Mouse (Mus musculus) midbrain, embryonic 10.5 days (tissue): Measurements from ENCODE around the gene Mboat7. TPM values are rescaled to one million over a fixed set of nuclear protein-coding genes. Genes with fewer than 3 reads are reported as not detected.
"Not testable (repeated sequence)": the region's sequence is repeated elsewhere in the genome, so short reads cannot be mapped to it uniquely, and the experiment has no call there.

Experiments used
- DNase-seq: peaks from one replicate; pipeline ENCODE4 v3.0.0-alpha.2; 2017; ENCODE audit warnings: low spot score
- H3K27ac ChIP-seq: fragments of 300-500 bp; sonication (generic); replicated peaks from 2 replicates; pipeline ENCODE4 v1.5.1; 2016; ENCODE audit warnings: mild to moderate bottlenecking
- H3K27me3 ChIP-seq: fragments of 300-500 bp; sonication (generic); 2 replicates; pipeline ENCODE4 v1.6.1; 2016; ENCODE audit warnings: low read depth, mild to moderate bottlenecking; ENCODE audit not compliant: poor library complexity, severe bottlenecking
- H3K36me3 ChIP-seq: fragments of 300-500 bp; sonication (generic); 2 replicates; pipeline ENCODE4 v1.6.1; 2016; ENCODE audit warnings: mild to moderate bottlenecking, moderate library complexity
- H3K4me1 ChIP-seq: fragments of 300-500 bp; sonication (generic); 2 replicates; pipeline ENCODE4 v1.6.1; 2016
- H3K4me3 ChIP-seq: fragments of 300-500 bp; sonication (generic); 2 replicates; pipeline ENCODE4 v1.5.1; 2016; ENCODE audit warnings: mild to moderate bottlenecking, moderate library complexity
- H3K9me3 ChIP-seq: fragments of 300-500 bp; sonication (generic); replicated peaks from 2 replicates; pipeline ENCODE4 v1.6.1; 2016; ENCODE audit warnings: mild to moderate bottlenecking
- WGBS: fragments of 180-500 bp; shearing (Covaris S2); methylation state at CpG from one replicate; pipeline ENCODE4 v1.1.7; 2016; 5-methylcytosine and 5-hydroxymethylcytosine counted together
- polyA plus RNA-seq: library from polyadenylated mRNA; unstranded; fragments of >200 nt; fragmentation: Nextera tagmentation; extraction: Ambion mirVana; gene quantifications from 2 replicates; pipeline ENCODE4 v1.2.1, GENCODE M21; 2016

The Mboat7 gene
- polyA plus RNA-seq, 1 experiment from 2014 or later, result 30.6 TPM

DNA sequence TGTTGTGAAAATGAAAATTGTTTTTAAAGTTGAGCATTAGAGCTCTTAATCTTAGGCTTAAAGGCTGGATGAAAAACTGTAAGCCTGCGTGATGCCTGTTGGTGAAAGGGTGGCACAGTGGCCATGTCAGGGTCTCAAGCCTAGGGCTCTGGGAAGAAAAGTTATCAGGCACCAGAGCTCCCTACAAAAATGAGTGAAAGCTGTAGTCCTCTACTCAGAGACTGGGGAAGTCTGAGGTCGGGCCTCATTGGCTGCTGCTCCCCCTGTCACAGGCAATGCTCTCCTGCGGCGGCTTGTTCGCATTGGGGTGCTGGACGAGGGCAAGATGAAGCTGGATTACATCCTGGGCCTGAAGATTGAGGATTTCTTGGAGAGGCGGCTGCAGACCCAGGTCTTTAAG lies 12.1 kb upstream of the Mboat7 start:
- Histone ChIP-seq H3K4me3 (peak overlapping the region; percentile 88), H3K4me1 (peaks cover 28% of the 10 kb centered on the region), H3K27ac (peak overlapping the region; percentile 96), H3K36me3 (peaks cover 55% of the 10 kb centered on the region)
- not testable (repeated sequence) for H3K27me3 ChIP-seq, DNase-seq, H3K9me3 ChIP-seq
- WGBS, result 7% methylated on average over 7 of the region's 7 CpGs

DNA sequence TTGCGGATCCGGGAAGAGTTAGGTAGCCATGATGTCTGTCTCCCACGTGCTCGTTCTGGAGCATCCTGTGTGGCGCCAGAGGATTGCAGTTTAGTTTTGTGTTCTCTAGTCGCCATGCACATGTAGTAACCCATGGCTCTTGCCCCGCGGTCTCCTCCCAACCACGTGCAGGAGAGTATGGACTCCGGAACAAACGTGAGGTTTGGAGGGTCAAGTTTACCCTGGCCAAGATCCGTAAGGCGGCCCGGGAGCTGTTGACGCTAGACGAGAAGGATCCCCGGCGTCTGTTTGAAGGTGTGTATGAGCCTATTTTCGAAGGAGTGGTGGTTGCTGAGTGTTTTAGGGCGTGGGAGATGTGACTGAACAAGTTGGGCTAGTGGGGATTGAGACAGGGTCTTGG lies 11.2 kb upstream of the Mboat7 start:
- peak overlapping the region; percentile 96 for H3K27ac ChIP-seq
- H3K4me3 ChIP-seq, result peak overlapping the region; percentile 88
- DNase-seq, result no peak
- H3K27me3 ChIP-seq, result no peaks in the 10 kb centered on the region
- peaks cover 64% of the 10 kb centered on the region for H3K36me3 ChIP-seq
- WGBS, result under 1% methylated on average over 20 of the region's 20 CpGs
- H3K4me1 ChIP-seq, result peaks cover 28% of the 10 kb centered on the region
- no peaks in the 10 kb centered on the region for H3K9me3 ChIP-seq

DNA sequence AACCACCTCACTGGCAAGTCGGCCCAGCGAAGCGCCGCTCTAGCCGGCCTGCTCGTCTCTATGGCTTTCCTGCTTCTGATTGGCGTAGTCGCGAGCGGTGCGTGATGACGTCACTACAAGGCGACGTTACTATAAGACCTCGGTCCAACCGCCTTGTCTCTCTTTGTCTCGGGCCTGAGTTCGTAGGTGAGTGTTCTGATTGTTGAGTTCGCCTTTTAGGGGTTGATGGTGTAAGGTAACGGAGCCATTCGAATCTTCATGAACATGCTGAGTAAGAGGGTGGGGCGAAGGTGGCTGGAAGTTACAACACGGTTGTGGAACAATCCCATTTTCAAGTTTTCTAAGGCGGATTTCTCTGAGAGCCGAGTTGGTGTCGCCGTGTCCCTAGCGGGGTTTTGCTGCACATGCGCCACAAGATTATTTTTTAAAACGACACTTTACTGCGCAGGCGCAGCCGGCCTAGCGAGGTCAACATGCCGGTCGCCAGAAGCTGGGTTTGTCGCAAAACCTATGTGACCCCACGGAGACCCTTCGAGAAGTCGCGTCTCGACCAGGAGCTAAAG lies 10.6 kb upstream of the Mboat7 start, which contains the start of gene Rps9:
TSS of gene Rps9 (plus strand) at position 115 of the 563 bp plus-strand sequence.
- peak within 1 kb of the TSS; percentile 96 for H3K27ac ChIP-seq
- peak; percentile 95 for DNase-seq
- H3K36me3 ChIP-seq, result peaks cover 70% of the 10 kb centered on the region
- H3K4me3 ChIP-seq, result peak within 1 kb of the TSS; percentile 88
- no peaks in the 10 kb centered on the region for H3K9me3 ChIP-seq
- no peaks in the 10 kb centered on the region for H3K27me3 ChIP-seq
- WGBS, result 1% methylated on average over 42 of the region's 42 CpGs
- H3K4me1 ChIP-seq, result peaks cover 28% of the 10 kb centered on the region

DNA sequence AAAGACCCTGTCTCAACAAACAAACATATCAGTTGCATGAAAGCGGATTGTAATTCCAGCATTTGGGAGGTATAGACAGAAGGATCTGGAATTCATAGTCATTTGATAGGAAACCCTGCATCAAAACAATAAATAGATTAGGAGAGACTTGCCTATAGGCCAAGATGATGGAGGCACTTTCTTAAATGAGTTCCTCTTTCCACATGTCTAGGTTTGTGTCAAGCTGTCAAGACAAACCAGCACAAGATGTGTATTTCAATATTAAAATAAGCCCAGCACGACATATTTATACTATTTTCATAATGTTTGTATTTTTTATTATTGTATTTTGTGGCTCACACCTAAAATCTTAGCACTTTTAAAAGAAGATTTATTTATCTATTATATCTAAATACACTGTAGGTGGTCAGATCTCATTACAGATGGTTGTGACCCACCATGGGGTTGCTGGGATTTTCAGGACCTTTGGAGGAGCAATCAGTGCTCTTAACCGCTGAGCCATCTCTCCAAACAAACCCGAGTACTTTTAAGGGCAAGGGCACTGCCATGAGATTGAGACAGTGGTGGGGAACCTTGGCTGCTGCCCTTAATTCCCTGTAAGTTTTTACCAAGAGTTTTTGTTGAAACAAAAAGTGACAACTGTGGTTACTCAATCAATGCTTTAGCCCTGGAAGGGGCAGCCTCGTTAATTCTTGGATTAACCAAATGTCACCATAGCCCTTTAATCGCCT lies 10.0 kb upstream of the Mboat7 start:
- WGBS, result 22% methylated on average over 6 of the region's 6 CpGs
- H3K36me3 ChIP-seq, result peaks cover 74% of the 10 kb centered on the region

DNA sequence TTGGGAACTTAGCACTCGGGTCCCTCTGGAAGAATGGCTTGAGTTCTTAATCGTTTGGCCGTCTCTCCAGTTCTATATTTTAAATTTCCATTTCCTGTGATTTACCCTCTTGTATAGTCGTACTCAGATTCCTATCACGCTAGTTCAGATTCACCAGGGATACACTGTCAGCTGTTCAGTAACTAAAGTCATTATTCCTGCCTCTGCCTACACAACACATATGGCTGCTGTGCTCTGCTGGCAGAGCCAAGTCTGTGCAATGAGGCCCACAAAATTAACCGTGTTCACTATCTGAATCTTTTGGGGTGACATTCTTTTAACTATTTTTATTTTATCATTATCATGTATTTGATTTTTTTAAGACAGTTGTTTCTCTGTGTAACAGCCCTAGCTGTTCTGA lies 5.1 kb upstream of the Mboat7 start:
- no peak for DNase-seq
- no peaks in the 10 kb centered on the region for H3K9me3 ChIP-seq
- no peaks in the 10 kb centered on the region for H3K27me3 ChIP-seq
- H3K4me1 ChIP-seq, result peaks cover 19% of the 10 kb centered on the region
- no peak overlapping the region for H3K27ac ChIP-seq
- H3K4me3 ChIP-seq, result no peak overlapping the region
- WGBS, result 94% methylated on average over 6 of the region's 6 CpGs
- H3K36me3 ChIP-seq, result peaks cover 62% of the 10 kb centered on the region

More for the DNA sequence above, 10.0 kb upstream of the Mboat7 start:
- Histone ChIP-seq H3K27me3 (no peaks in the 10 kb centered on the region), H3K9me3 (no peaks in the 10 kb centered on the region), H3K4me3 (peak overlapping the region; percentile 88), H3K4me1 (peaks cover 28% of the 10 kb centered on the region), H3K27ac (peak overlapping the region; percentile 96)
- no peak for DNase-seq

DNA sequence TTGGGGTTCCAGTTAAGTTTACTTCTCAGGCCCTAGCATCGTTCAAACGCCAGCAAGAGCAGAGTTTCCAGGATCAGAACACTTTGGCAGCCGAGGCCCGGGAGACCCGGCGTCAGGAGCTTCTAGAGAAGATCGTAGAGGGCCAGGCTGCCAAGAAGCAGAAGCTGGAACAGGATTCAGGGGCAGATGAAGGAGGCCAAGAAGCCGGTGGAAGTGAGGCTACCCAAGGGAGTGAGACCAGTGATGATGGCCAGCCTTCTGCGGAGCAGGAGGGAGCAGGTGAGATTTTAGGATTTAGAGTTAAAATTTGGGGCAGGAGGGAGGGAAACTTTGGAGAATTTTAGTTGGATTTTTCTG lies 1.6 kb upstream of the Mboat7 start:
- not testable (repeated sequence) for H3K9me3 ChIP-seq, H3K27me3 ChIP-seq, DNase-seq
- Histone ChIP-seq H3K4me1 (peaks cover 25% of the 10 kb centered on the region), H3K27ac (peak overlapping the region; percentile 92), H3K36me3 (peaks cover 54% of the 10 kb centered on the region), H3K4me3 (peak overlapping the region; percentile 83)
- 15% methylated on average over 9 of the region's 9 CpGs for WGBS

DNA sequence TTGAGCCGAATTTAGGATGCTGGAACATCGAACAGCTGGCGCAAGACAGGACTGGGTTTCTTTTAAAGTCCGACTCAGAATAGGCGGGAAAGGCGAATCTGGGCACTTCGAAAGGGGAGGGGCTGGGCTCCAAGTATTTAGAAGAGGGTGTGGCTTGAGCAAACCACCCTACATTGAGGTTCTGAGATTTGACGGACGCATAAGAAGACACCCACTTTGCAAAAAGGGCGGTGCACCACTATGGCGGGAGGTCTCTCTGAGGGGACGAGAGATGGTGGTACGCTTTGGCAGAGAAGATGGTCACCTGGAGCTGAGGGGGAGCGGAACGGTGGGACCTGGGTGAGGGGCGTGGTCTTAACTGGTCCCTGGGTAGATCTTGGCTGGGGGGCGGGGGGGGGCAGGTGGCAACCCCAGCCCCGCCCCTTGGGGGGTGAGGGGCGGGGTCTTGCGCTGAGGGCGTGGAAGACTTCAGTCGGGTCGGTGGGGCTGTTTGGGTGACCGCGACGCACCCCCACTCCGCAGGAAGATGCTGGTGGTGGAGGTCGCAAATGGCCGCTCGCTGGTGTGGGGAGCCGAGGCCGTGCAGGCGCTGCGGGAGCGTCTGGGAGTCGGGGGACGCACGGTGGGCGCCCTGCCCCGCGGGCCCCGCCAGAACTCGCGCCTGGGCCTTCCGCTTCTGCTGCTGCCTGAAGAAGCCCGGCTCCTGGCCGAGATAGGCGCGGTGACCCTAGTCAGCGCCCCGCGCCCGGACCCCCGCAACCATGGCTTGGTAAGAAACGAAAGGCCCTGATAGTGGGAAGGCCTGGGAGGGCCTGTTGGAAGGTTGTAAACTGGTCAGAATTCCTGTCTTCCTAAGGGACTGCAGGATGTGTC lies 989 bp upstream of the Mboat7 start:
- Histone ChIP-seq H3K4me3 (peak overlapping the region; percentile 83), H3K36me3 (peaks cover 48% of the 10 kb centered on the region), H3K4me1 (peaks cover 25% of the 10 kb centered on the region), H3K27me3 (no peaks in the 10 kb centered on the region), H3K27ac (peak overlapping the region; percentile 92), H3K9me3 (no peaks in the 10 kb centered on the region)
- WGBS, result under 1% methylated on average over 48 of the region's 55 CpGs
- peak; percentile 77 for DNase-seq

DNA sequence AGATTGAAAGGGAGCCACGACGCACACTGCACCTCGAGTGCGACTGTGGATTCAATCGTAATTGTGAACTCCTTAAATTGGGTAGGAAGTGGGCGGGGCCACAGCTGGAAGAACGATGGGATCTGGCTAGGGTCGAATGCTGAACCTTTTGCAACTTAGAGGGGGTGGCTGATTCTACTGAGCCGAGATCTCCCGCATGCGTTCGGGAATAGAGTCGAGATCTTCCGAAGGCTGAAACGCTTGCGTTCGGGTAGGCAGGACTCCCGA lies 419 bp upstream of the Mboat7 start:
- 0% methylated on average over 18 of the region's 18 CpGs for WGBS
- DNase-seq, result no peak
- H3K27ac ChIP-seq, result peak overlapping the region; percentile 92
- H3K27me3 ChIP-seq, result no peaks in the 10 kb centered on the region
- no peaks in the 10 kb centered on the region for H3K9me3 ChIP-seq
- peaks cover 25% of the 10 kb centered on the region for H3K4me1 ChIP-seq
- peaks cover 43% of the 10 kb centered on the region for H3K36me3 ChIP-seq
- peak overlapping the region; percentile 83 for H3K4me3 ChIP-seq

DNA sequence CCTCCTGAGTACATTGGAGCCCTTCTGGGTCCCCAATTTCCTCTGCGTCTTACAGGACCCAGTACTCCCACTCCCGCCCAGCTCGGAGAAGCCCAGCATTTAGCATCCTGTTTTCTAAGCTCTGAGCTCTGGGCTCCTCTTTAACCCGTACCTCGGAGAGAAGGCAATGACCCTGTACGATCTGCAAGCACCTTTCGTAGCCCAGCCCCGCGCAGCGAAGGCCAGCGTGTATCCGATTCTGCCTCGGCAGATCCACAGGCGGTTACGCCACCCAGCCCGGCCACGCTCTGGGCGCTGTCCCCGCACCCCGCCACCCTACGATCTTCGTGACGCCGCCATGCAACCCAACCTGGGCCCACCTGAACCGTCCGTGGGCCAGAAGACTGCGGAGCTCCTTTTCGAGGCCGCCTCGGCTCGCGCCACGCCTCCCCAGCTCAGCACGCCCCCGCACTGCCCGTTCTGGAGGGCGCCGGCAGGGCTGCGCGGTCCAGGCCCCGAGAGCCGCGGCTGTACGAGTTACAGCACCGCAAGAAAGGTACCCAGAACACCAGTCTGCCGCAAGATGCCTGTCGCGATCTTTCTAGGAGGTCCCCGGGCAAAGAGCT lies 839 bp downstream of the Mboat7 start, which contains the start of gene Tsen34:
TSS of gene Tsen34 (plus strand) at position 482 of the 605 bp plus-strand sequence.
- H3K4me1 ChIP-seq, result peaks cover 25% of the 10 kb centered on the region
- 0% methylated on average over 49 of the region's 49 CpGs for WGBS
- peaks cover 39% of the 10 kb centered on the region for H3K36me3 ChIP-seq
- DNase-seq, result no peak
- peak within 1 kb of the TSS; percentile 92 for H3K27ac ChIP-seq
- H3K9me3 ChIP-seq, result no peaks in the 10 kb centered on the region
- no peaks in the 10 kb centered on the region for H3K27me3 ChIP-seq
- peak within 1 kb of the TSS; percentile 83 for H3K4me3 ChIP-seq

DNA sequence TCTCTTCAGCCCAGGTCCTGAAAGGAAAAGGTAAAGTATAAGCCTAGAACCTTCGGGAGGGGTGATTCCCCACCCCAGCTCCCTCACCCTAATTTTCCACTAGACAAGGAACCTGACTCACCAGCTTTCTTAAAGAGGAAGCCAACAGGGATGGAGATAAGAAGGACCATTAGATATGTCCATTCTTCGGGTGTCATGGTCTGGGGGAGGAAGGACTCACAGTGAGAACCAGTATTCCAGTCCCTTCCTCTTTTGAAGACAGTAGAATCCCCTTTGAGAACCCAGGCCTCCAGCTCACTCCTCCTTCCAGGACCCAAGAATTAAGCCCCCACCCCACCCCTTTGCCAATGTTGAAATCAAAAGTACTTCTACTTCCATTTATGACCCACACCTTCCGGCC lies 1.4 kb downstream of the Mboat7 start:
- H3K4me3 ChIP-seq, result peak overlapping the region; percentile 83
- peaks cover 25% of the 10 kb centered on the region for H3K4me1 ChIP-seq
- WGBS, result 44% methylated on average over 3 of the region's 3 CpGs
- DNase-seq, result no peak
- no peaks in the 10 kb centered on the region for H3K9me3 ChIP-seq
- H3K27me3 ChIP-seq, result no peaks in the 10 kb centered on the region
- peak overlapping the region; percentile 92 for H3K27ac ChIP-seq
- H3K36me3 ChIP-seq, result peaks cover 39% of the 10 kb centered on the region

DNA sequence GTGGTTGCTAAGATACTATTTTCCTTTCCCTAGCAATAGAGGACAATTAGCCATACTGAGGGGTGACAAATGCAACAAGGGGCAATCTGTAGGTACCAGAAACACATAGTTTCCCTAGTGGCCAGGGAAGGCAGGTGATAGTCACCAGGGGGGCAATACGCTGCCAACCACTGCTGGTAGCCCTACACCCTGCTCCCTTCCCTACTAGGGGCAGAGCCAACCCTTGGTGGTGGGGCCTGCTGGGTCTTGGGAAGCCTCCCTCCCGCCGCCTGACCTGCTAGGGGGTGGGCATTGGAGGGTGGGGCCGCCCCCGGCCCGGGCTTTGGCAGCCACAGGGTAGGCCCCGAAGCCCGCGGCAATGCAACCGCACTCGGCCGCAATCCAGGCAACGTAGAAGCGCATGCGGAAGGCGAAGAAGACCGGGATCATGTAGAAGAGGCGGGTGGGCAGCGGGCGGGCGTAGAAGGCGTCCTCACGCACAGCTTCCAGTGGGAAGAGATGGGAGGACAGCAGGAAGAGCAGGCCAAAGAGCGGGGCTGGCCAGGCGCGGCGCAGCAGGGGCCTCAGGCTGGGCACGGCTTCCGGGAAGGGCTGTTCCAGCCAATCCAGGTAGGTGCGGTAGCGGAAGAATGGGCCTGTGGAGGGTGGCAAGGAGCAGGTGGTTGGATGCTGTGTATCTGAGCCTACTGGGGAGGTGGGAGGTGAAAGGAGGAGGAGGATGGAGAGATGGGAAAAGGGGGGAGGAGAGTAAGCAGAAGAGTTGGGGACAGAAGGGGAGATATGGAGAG lies 7.7 kb downstream of the Mboat7 start:
- WGBS, result 82% methylated on average over 31 of the region's 31 CpGs
- Histone ChIP-seq H3K9me3 (peaks cover 3% of the 10 kb centered on the region; the same call in 1 of the 2 replicates), H3K27me3 (no peaks in the 10 kb centered on the region), H3K4me1 (peaks cover 25% of the 10 kb centered on the region), H3K36me3 (peaks cover 45% of the 10 kb centered on the region), H3K4me3 (peak overlapping the region; percentile 8; the same call in 1 of the 2 replicates), H3K27ac (peak overlapping the region; percentile 78)
- DNase-seq, result no peak

DNA sequence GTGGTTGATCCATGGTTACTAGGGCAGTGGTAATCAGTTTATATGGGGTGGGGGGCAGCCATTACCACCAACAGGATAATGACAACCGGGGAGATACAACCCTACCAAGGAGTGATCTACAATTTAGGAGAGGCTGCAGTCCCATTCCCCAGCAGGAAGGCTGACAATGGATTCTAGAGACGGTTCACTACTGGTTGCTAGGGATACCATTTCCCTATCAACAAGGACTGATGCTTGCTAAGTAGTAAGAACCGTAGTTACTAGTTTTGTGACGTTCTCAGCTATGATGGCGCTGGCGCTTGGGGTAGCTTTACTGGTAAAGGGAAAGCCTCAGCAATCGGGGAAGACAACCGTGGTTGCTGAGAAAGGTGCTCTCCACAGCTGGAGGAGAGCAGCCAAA lies 8.6 kb downstream of the Mboat7 start:
- Histone ChIP-seq H3K4me3 (0 out of 2 replicates have a peak overlapping the region, but pooled peaks have one; percentile 0), H3K36me3 (peaks cover 45% of the 10 kb centered on the region), H3K9me3 (peaks cover 3% of the 10 kb centered on the region; the same call in 1 of the 2 replicates), H3K4me1 (peaks cover 25% of the 10 kb centered on the region), H3K27me3 (no peaks in the 10 kb centered on the region), H3K27ac (peak overlapping the region; percentile 78)
- DNase-seq, result no peak
- 82% methylated on average over 8 of the region's 8 CpGs for WGBS
